Mouse (Mus musculus) liver, embryonic 14 days (tissue): ENCODE data around the gene Bhlha9. TPM values are rescaled to one million over a fixed set of nuclear protein-coding genes. Genes with fewer than 3 reads are reported as not detected.

Source experiments
- polyA plus RNA-seq: library from polyadenylated mRNA; depleted of rRNA; stranded (reverse); fragments of >200 nt; gene quantifications from 2 replicates; pipeline ENCODE4 v1.2.3, GENCODE M21; 2012; rRNA removed

Bhlha9 gene
- not detected in 2 replicates for polyA plus RNA-seq

DNA sequence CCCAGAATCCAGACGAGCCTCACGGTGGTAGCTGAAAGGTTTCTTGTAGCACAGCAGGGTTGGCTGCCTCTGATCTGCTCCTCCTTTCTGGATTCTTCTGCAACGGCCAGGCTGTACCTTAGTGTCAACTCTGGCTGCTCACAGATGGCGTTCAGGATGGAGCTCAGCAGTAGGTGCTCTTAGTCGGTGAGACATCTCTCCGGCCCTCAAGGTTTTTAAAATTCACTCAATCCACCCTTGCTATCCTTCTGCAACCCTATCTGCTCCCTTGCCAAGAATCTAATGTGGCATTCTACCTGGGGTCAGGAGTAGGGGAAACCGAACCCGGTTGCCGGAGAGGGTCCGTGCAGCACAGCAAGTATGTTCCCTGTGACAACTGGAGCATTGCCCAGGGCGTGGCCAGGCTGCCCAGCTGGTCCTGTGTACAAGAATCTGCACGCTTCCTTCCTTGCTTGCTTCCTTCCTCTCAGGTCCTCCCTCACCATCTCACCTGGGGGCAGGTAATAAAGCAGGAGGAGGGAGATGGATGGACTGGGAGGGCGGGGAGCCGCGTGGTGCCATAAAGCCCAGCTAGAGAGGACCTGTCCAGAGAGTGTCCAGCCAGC lies at the start of gene Bhlha9:
Bhlha9 (plus strand) TSS at position 600 of the 605 bp plus-strand sequence.

DNA sequence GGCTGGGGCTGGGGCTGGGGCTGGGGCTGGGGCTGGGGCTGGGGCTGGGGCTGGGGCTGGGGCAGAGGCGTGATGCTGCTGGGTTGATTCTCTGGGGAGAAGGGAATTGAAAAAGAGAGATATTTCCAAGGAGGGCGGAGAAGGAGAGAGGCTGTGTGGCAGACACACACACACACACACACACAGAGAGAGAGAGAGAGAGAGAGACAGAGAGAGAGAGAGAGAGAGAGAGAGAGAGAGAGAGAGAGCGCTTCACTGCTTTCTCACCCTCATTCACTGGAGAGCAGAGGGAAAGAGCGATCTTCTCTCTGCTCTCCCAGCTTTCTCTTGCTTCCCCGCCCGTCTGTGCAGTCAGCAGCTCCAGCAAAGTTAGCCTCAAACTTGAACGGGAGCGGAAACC lies 7.2 kb downstream of the Bhlha9 start, which contains the start of gene Trarg1:
Trarg1 (plus strand) TSS at position 301 of the 400 bp plus-strand sequence.

Other genes with a start within 250 kb of the Bhlha9 start
- gene Abr, start 50.2 kb upstream of the Bhlha9 start, polyA plus RNA-seq = 3.3 and 3.8 TPM in 2 replicates
- gene Trarg1, start 7.3 kb downstream of the Bhlha9 start, polyA plus RNA-seq = not detected in 2 replicates
- gene Gosr1, start 91.1 kb downstream of the Bhlha9 start, polyA plus RNA-seq = 7.1 and 7.8 TPM in 2 replicates
- gene Cpd, start 174.5 kb downstream of the Bhlha9 start, polyA plus RNA-seq = 7.1 and 8.4 TPM in 2 replicates
- not detected in 2 replicates for gene Tmigd1, start 229.7 kb downstream of the Bhlha9 start, polyA plus RNA-seq